Mouse (Mus musculus): Measurements from ENCODE around the gene Gm28042. TPM values are rescaled to one million over a fixed set of nuclear protein-coding genes. Genes with fewer than 3 reads are reported as not detected.

Gm28042 gene
- polyA plus RNA-seq, 1 experiment from 2014 or later: 3.1 TPM

DNA sequence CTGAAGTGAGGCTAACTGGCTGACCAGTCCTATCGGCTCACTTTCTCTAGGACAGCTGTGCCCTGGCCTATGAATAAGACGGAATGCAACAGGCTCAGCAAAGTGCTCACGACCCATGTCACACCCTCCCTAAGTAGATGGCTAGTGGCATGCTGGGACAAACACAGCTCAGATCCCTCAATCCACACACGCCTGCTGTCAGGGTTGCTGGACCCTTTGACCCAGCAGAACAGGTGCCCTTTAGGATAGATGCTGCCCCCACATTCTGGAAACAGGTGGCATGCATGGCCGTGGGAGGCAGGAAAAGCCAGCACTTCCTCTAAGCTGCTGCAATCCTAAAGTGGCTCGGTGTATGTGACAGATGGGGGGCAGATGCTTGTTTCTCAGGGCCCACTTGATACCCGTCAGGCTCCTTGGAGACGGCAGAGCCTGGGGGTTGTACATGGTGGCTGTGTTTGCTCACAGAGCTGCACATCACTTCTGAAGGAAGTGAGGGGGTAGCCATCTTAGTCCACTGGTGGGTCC is 42.2 kb downstream of the Gm28042 start:
- Histone ChIP-seq H3K36me3 (ENCODE audit: control insufficient read depth, insufficient read depth, low read length) (no peaks in the 10 kb centered on the region), H3K27ac (ENCODE audit: low read length) (no peak overlapping the region), H3K4me2 (replicated peaks; ENCODE audit: low read depth, low read length) (no peak overlapping the region), H3K4me1 (ENCODE audit: control insufficient read depth, insufficient read depth, low read length) (no peaks in the 10 kb centered on the region), H3K9me3 (ENCODE audit: control insufficient read depth, low read depth, low read length) (no peaks in the 10 kb centered on the region), H3K4me3 (ENCODE audit: low read depth, low read length) (no peak overlapping the region), H3K27me3 (ENCODE audit: control insufficient read depth, insufficient read depth, low read length) (no peaks in the 10 kb centered on the region), H3K9ac (replicated peaks; ENCODE audit: low read depth, low read length) (no peak overlapping the region)
- WGBS: 70% methylated on average over 8 of the region's 8 CpGs
- ATAC-seq (ENCODE audit: insufficient number of reproducible peaks, insufficient read depth, low FRiP score, low read depth): no peak

- 77% methylated on average over 4 of the region's 4 CpGs for WGBS
- H3K4me2 ChIP-seq (replicated peaks; ENCODE audit: low read depth, low read length): no peak overlapping the region
- H3K27ac ChIP-seq (ENCODE audit: low read length): no peak overlapping the region
- H3K9me3 ChIP-seq (ENCODE audit: control insufficient read depth, low read depth, low read length): no peaks in the 10 kb centered on the region
- no peak overlapping the region for H3K9ac ChIP-seq (replicated peaks; ENCODE audit: low read depth, low read length)
- no peaks in the 10 kb centered on the region for H3K27me3 ChIP-seq (ENCODE audit: control insufficient read depth, insufficient read depth, low read length)
- no peaks in the 10 kb centered on the region for H3K36me3 ChIP-seq (ENCODE audit: control insufficient read depth, insufficient read depth, low read length)
- H3K4me3 ChIP-seq (ENCODE audit: low read depth, low read length): no peak overlapping the region
- ATAC-seq (ENCODE audit: insufficient number of reproducible peaks, insufficient read depth, low FRiP score, low read depth): no peak
- 0 out of 2 replicates have a peak, but pooled peaks cover 4% of the 10 kb centered on the region for H3K4me1 ChIP-seq (ENCODE audit: control insufficient read depth, insufficient read depth, low read length)
Observed at GRCm38 (mm10) chr2:120074096-120074495, 46.8 kb downstream of the Gm28042 start.

GRCm38 (mm10) chr2:120076076-120076705 is 48.9 kb downstream of the Gm28042 start:
- H3K27me3 ChIP-seq (ENCODE audit: control insufficient read depth, insufficient read depth, low read length): no peaks in the 10 kb centered on the region
- WGBS: 3% methylated on average over 36 of the region's 36 CpGs
- no peaks in the 10 kb centered on the region for H3K36me3 ChIP-seq (ENCODE audit: control insufficient read depth, insufficient read depth, low read length)
- peak overlapping the region; percentile 28 for H3K4me3 ChIP-seq (ENCODE audit: low read depth, low read length)
- no peak overlapping the region for H3K27ac ChIP-seq (ENCODE audit: low read length)
- peak overlapping the region; percentile 54 for H3K4me2 ChIP-seq (replicated peaks; ENCODE audit: low read depth, low read length)
- peaks cover 7% of the 10 kb centered on the region; the same call in 1 of the 2 replicates for H3K4me1 ChIP-seq (ENCODE audit: control insufficient read depth, insufficient read depth, low read length)
- peak; percentile 64; the same call in 1 of the 2 replicates for ATAC-seq (ENCODE audit: insufficient number of reproducible peaks, insufficient read depth, low FRiP score, low read depth)
- H3K9ac ChIP-seq (replicated peaks; ENCODE audit: low read depth, low read length): no peak overlapping the region
- H3K9me3 ChIP-seq (ENCODE audit: control insufficient read depth, low read depth, low read length): no peaks in the 10 kb centered on the region

GRCm38 (mm10) chr2:120082416-120082815 is 55.1 kb downstream of the Gm28042 start:
- no peak for ATAC-seq (ENCODE audit: insufficient number of reproducible peaks, insufficient read depth, low FRiP score, low read depth)
- Histone ChIP-seq H3K27ac (ENCODE audit: low read length) (no peak overlapping the region), H3K4me1 (ENCODE audit: control insufficient read depth, insufficient read depth, low read length) (peaks cover 7% of the 10 kb centered on the region; the same call in 1 of the 2 replicates), H3K4me3 (ENCODE audit: low read depth, low read length) (no peak overlapping the region), H3K36me3 (ENCODE audit: control insufficient read depth, insufficient read depth, low read length) (no peaks in the 10 kb centered on the region), H3K27me3 (ENCODE audit: control insufficient read depth, insufficient read depth, low read length) (no peaks in the 10 kb centered on the region), H3K4me2 (replicated peaks; ENCODE audit: low read depth, low read length) (no peak overlapping the region), H3K9me3 (ENCODE audit: control insufficient read depth, low read depth, low read length) (no peaks in the 10 kb centered on the region), H3K9ac (replicated peaks; ENCODE audit: low read depth, low read length) (no peak overlapping the region)
- 70% methylated on average over 2 of the region's 2 CpGs for WGBS

DNA sequence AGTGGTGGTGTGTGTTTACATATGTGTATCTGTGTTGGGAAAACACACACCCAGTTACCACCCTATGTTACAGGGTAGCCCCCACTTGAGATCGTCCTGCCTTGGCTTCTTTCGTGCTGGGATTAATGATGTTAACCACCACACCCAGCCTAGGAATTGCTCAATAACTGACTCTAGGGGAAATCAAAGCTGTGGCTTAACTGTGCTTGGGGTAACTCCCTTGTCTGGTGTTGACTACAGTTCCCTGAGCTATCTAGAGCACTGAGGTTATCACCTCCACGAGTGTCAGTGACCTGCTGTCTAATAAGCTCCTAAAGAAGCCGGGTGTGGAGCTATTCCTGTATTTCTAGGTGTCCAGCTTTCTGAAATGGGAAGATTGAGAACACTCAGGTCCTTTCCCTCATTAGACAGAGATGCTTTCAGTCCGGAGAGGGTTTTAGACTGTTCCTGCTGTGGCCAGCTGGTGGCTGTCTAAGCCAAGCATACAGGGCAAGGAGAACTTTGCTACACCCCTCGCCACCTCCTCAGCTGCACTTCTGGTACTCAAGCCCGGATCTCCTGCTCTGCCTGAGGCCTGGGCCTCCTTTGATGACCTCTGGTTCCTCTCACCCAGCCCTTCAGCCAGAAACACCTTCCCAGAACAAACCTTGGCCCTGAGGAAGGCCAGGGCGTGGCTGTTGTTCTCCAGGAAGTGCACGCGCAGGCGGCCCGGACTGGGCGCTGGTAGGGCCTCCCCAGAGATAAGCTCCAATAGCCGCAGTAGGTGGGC is 57.5 kb downstream of the Gm28042 start:
- Histone ChIP-seq H3K9ac (replicated peaks; ENCODE audit: low read depth, low read length) (no peak overlapping the region), H3K27ac (ENCODE audit: low read length) (no peak overlapping the region), H3K36me3 (ENCODE audit: control insufficient read depth, insufficient read depth, low read length) (no peaks in the 10 kb centered on the region), H3K4me3 (ENCODE audit: low read depth, low read length) (no peak overlapping the region), H3K4me1 (ENCODE audit: control insufficient read depth, insufficient read depth, low read length) (0 out of 2 replicates have a peak, but pooled peaks cover 4% of the 10 kb centered on the region), H3K4me2 (replicated peaks; ENCODE audit: low read depth, low read length) (no peak overlapping the region), H3K9me3 (ENCODE audit: control insufficient read depth, low read depth, low read length) (no peaks in the 10 kb centered on the region), H3K27me3 (ENCODE audit: control insufficient read depth, insufficient read depth, low read length) (no peaks in the 10 kb centered on the region)
- peak; percentile 73 for ATAC-seq (ENCODE audit: insufficient number of reproducible peaks, insufficient read depth, low FRiP score, low read depth)
- 60% methylated on average over 14 of the region's 14 CpGs for WGBS

DNA sequence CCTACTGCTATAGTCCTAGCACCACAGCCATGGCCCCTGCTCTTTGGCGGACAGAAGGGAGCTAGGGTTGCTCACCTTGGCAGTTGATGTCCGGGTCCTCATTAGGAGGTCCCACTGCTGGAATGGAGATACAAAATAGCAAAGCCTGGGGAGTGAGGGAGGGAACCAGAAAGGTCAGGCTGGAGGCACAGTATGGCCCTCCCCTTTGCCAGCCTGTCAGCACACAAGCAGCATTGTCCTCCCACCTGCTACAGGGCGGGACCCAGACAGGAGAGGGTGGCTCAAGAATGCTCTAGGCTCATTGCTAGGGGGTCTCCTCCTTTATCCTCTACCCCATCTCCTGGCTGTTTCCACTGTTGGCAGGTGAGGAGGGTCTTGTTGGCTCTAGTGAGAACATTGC is 58.7 kb downstream of the Gm28042 start:
- no peaks in the 10 kb centered on the region for H3K27me3 ChIP-seq (ENCODE audit: control insufficient read depth, insufficient read depth, low read length)
- H3K36me3 ChIP-seq (ENCODE audit: control insufficient read depth, insufficient read depth, low read length): no peaks in the 10 kb centered on the region
- 0 out of 2 replicates have a peak, but pooled peaks cover 4% of the 10 kb centered on the region for H3K4me1 ChIP-seq (ENCODE audit: control insufficient read depth, insufficient read depth, low read length)
- 89% methylated on average over 3 of the region's 3 CpGs for WGBS
- no peak overlapping the region for H3K4me2 ChIP-seq (replicated peaks; ENCODE audit: low read depth, low read length)
- ATAC-seq (ENCODE audit: insufficient number of reproducible peaks, insufficient read depth, low FRiP score, low read depth): no peak
- H3K9ac ChIP-seq (replicated peaks; ENCODE audit: low read depth, low read length): no peak overlapping the region
- H3K4me3 ChIP-seq (ENCODE audit: low read depth, low read length): no peak overlapping the region
- H3K27ac ChIP-seq (ENCODE audit: low read length): no peak overlapping the region
- no peaks in the 10 kb centered on the region for H3K9me3 ChIP-seq (ENCODE audit: control insufficient read depth, low read depth, low read length)

DNA sequence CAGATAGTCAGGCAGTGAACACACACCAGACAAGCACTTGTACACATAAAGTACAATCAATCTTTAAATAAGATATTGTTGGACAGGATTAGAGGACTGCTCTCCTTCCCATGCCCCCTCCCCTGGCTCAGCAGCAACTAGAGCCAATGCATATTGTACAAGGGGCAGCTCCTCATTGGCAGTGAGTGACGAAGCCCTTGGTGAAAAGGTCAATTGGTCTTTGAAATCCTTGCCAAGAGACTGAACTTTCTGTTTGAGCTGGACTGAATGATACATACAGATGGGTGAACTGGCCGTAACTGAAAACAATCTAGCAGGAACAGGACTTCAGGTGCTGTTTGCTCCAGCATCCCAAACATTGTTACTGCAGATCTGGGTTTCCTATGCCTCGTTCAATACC is 60.1 kb downstream of the Gm28042 start:
- H3K4me2 ChIP-seq (replicated peaks; ENCODE audit: low read depth, low read length): no peak overlapping the region
- H3K9me3 ChIP-seq (ENCODE audit: control insufficient read depth, low read depth, low read length): no peaks in the 10 kb centered on the region
- H3K4me3 ChIP-seq (ENCODE audit: low read depth, low read length): no peak overlapping the region
- H3K27ac ChIP-seq (ENCODE audit: low read length): no peak overlapping the region
- H3K4me1 ChIP-seq (ENCODE audit: control insufficient read depth, insufficient read depth, low read length): 0 out of 2 replicates have a peak, but pooled peaks cover 4% of the 10 kb centered on the region
- no peak for ATAC-seq (ENCODE audit: insufficient number of reproducible peaks, insufficient read depth, low FRiP score, low read depth)
- no peaks in the 10 kb centered on the region for H3K36me3 ChIP-seq (ENCODE audit: control insufficient read depth, insufficient read depth, low read length)
- no peak overlapping the region for H3K9ac ChIP-seq (replicated peaks; ENCODE audit: low read depth, low read length)
- WGBS: 83% methylated on average over 3 of the region's 3 CpGs
- H3K27me3 ChIP-seq (ENCODE audit: control insufficient read depth, insufficient read depth, low read length): no peaks in the 10 kb centered on the region

DNA sequence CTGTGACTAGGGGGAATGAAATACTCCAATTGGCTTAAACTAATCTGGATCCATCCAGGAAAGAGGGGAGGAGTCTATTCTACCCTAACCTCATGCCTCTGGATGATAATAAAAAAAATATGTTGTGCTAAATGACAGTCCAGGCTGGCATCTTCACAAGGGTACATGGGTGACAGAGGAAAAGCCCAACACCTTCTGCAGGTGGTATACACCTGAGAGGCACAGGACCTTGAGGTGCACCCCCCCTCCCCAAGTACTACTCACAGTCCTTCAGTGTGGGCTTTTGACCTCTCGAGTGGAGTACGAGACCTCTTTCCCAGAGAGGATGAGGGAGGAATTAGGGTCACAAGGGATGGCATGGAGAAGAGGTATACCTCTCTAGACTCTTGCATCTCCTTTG is 60.6 kb downstream of the Gm28042 start:
- no peak for ATAC-seq (ENCODE audit: insufficient number of reproducible peaks, insufficient read depth, low FRiP score, low read depth)
- Histone ChIP-seq H3K4me2 (replicated peaks; ENCODE audit: low read depth, low read length) (no peak overlapping the region), H3K9me3 (ENCODE audit: control insufficient read depth, low read depth, low read length) (no peaks in the 10 kb centered on the region), H3K27ac (ENCODE audit: low read length) (no peak overlapping the region), H3K27me3 (ENCODE audit: control insufficient read depth, insufficient read depth, low read length) (no peaks in the 10 kb centered on the region), H3K4me3 (ENCODE audit: low read depth, low read length) (no peak overlapping the region), H3K4me1 (ENCODE audit: control insufficient read depth, insufficient read depth, low read length) (0 out of 2 replicates have a peak, but pooled peaks cover 4% of the 10 kb centered on the region), H3K9ac (replicated peaks; ENCODE audit: low read depth, low read length) (no peak overlapping the region), H3K36me3 (ENCODE audit: control insufficient read depth, insufficient read depth, low read length) (no peaks in the 10 kb centered on the region)
- 83% methylated on average over 2 of the region's 2 CpGs for WGBS

Measured in stomach, embryonic 14.5 days (tissue).